Mouse (Mus musculus) mouse embryonic stem cell (cell line): ENCODE data around the gene Pltp.

Source experiments
- in situ Hi-C, 2 experiments: fragments of 300-500 bp; cut with MboI; formaldehyde crosslinking; loops; 1 replicate in 1 of 2; 3 replicates in 1 of 2; pipeline ENCODE4 v1.14.3; 2019 to 2020; ENCODE audit warnings: low sequenced_read_pairs in 2 of 2, low pct_unique_long_range_greater_than_20kb in 1 of 2, mixed read lengths in 1 of 2; ENCODE audit not compliant: unreplicated experiment in 1 of 2

Pltp gene

GRCm38 (mm10) chr2:164857101-164857821 is at the start of gene Pltp:
TSS of gene Pltp (minus strand) at chr2:164857711.
- in situ Hi-C loops: no loop called here

DNA sequence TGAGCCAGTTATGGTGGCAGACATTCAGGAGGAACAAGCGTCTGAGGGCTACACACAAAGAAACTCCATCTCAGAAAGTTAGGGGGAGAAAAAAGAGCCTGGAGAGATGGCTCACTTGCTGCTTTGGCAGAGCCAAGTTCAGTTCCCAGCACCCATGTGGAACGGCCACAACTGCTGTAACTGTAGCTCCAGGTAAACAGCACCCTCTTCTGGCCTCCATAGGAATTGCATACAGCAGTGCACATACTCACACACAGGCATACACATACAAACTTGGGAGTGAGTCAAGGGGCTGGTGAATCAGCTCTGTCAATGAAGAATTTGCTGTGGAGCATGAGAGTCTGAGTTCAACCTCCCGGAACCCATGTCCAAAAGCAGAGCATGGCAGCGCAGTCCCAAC is 48.6 kb upstream of the Pltp start:
- in situ Hi-C loops: no loop called here

DNA sequence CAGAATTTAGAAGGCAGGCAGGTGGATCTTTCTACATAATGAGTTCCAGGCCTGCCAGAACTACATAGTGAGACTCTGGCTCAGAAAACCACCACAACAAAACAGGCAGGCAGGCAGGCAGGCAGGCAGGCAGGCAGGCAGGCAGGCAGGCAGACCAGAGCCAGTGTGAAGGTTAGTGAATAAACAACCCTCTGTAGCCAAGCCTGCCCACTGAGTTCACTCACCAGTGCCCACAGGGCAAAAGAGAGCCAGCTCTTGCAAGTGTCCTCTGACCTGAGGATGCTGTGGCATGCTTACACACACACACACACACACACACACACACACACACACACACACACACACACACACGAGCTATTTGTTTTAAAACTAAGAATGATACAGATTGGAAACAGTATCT is 46.0 kb upstream of the Pltp start:
- in situ Hi-C loops: no loop called here

GRCm38 (mm10) chr2:164901380-164901779 is 43.9 kb upstream of the Pltp start:
- in situ Hi-C loops: no loop called here

- in situ Hi-C loops: loop anchor here in 1 of 2 experiments (10.0 kb wide), 1 partner anchor 55 kb away; no protein-coding TSS in a partner anchor
Observed at GRCm38 (mm10) chr2:164899723-164900459, 42.4 kb upstream of the Pltp start.

DNA sequence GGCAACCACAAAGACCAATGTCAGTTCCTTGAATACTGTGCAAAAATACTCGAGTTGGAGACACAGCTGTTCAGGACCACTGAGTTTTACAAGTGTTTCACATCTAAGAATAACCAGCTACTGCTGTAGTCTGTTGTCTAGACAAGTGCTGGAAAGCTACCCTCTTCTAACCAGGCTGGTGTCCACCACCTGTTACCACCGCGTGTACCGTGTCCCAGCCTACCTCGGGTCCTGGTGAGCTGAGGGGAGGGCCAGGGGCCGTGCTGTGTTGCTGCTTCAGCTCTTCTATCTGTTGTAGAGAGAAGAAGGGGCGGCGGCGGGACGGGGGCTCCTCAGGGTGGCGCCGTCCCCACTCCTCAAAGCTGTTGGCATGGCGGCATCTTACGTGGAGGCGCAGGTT is 41.5 kb upstream of the Pltp start:
- in situ Hi-C loops: loop anchor here in 1 of 2 experiments (10.0 kb wide), 1 partner anchor 54 kb away; no protein-coding TSS in a partner anchor

- in situ Hi-C loops: loop anchor here in 1 of 2 experiments (10.0 kb wide), 1 partner anchor 53 kb away; no protein-coding TSS in a partner anchor
Observed at GRCm38 (mm10) chr2:164898008-164898407, 40.5 kb upstream of the Pltp start.

DNA sequence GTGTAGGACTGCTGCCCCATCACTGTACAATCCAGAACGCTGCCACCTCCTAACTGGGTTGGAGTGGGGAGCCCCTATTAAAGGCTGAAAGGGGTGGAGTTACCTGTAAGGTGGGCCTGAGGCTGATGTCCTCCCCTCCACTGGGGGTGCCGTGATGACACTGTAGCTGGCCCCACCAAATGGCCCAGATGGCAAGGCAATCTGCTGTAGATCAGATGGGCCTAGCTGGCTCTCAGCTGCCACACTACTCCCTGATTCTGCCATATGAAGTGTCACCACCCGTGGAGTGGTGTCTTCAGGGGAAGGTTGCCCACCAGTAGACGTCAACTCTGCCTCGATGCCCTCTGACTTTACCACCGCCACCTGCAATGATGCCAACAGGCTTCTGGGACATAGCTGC is 38.4 kb upstream of the Pltp start:
- in situ Hi-C loops: loop anchor here in 1 of 2 experiments (10.0 kb wide), 1 partner anchor 51 kb away; no protein-coding TSS in a partner anchor

DNA sequence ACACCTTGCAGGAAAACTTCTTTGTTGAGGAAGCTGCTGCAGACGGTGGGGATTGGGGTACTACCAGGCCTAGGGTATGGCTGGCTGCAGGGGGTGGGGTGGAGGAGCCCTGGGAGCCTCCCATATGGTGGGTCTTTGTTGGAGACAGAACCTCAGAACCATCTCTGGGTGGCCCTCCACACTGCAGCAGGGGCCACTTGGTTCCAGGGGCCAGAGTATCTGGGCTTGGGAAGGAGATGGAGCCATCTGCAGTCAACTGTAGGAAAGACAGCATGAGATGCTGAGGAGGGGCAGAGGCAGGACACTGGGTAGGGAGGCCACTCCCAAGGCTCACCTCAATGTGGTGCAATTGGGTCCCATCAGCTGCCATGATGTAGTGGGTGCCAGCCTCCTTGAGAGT is 37.1 kb upstream of the Pltp start:
- in situ Hi-C loops: loop anchor here in 1 of 2 experiments (10.0 kb wide), 1 partner anchor 50 kb away; no protein-coding TSS in a partner anchor

GRCm38 (mm10) chr2:164894048-164894447 is 36.5 kb upstream of the Pltp start:
- in situ Hi-C loops: loop anchor here in 1 of 2 experiments (10.0 kb wide), 1 partner anchor 49 kb away; no protein-coding TSS in a partner anchor

DNA sequence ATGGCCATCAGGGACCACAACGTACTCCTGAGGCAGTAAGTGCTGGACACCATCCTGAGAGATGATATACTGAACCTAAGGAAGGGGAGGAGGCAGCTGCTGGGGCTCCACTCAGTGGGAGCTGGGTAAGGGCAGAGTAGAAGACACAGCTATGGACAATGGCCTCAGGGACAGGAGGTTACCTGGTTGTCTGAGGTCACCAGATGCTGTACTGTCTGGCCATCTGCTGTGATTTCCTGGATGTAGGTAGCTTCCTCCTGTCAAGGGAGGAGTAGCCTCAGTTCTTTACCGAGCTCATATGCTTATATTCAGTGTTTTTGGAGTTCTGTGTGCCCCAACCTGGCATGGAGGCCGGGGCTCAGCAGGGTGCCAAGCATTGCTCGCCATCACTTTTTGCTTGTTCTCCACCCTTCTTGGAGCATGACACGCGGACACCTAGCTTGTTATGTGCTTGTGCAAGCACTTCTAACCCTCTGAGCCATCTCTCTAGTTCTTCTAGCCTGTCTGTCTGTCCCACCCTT is 35.2 kb upstream of the Pltp start:
- in situ Hi-C loops: loop anchor here in 1 of 2 experiments (10.0 kb wide), 1 partner anchor 48 kb away; no protein-coding TSS in a partner anchor

DNA sequence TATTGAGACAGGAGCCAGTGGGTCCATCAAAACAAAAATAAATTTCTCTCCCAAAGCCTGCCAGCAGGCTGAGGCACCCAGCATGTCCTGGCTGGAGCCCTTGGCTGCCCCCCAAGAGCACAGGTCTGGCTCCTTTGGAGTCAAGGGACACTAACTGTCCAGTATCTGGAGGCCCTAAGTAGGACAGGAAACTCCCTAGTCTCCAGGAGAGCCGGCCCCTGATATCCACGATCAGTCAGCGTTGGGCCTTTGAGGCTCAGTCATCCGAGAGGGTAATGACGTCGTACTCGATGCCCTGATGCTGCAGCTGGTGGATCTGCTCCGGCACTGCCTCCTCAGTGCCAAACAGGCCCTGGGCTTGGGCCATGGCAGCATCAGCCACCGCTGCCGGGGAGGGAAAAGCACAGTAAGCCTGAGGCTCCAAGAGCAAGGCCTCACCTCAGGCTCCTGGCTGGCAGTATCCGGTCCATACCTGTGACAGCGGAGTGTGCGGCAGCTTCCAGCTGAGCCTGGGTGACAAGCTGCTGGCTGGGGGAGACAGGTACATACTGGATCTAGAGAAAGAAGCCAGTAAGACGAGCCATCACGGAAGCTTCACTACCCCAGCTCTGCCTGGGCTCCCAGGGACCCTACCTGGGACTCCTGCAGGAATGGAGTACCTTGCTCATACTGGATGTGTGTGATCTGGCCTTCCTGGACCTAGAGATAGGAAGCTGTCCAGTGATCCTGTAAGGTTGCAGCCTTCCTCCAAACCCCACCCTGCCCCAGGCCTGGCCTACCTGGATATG is 34.6 kb upstream of the Pltp start:
- in situ Hi-C loops: loop anchor here in 1 of 2 experiments (10.0 kb wide), 1 partner anchor 47 kb away; no protein-coding TSS in a partner anchor

DNA sequence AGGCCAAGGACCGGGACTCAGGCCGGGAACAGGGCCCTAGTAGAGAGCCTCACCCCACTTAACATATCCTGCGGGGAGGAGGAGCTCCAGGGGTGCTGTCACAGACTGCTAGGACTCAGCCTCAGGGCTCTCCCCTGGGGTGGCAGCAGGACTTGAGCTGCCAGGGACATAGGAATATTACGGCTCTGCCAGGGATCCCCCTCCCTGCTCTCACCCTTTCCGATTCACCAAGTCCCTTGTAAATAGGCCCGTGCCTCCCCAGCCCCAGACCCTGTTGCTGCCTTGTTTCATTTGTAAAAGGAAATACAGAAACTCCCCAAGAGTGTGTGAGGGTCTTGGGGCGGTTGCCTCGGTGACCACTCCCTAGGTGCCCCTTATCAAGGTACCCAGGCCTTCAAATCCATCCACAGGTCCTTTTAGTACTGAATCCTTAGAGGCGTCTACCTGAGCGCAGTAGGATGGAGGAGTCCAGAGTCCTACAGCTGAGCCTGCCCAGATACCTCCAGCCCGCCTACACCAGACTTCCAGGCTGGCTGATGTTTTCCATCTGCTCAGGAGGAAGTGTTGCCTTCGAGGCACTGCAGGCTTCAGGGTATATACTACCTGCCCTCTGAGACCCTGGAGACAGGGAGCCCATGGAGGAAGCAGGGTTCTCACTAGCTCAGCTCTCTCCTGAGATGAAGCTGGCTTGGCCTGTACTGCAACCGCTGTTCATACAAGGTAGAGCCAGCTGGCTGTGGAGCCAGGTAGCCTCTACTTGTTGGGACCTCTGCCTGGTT is 33.7 kb upstream of the Pltp start:
- in situ Hi-C loops: loop anchor here in 1 of 2 experiments (10.0 kb wide), 1 partner anchor 46 kb away; no protein-coding TSS in a partner anchor

- in situ Hi-C loops: loop anchor here in 1 of 2 experiments (10.0 kb wide), 1 partner anchor 46 kb away; no protein-coding TSS in a partner anchor
Observed at GRCm38 (mm10) chr2:164890411-164891049, 33.0 kb upstream of the Pltp start.

DNA sequence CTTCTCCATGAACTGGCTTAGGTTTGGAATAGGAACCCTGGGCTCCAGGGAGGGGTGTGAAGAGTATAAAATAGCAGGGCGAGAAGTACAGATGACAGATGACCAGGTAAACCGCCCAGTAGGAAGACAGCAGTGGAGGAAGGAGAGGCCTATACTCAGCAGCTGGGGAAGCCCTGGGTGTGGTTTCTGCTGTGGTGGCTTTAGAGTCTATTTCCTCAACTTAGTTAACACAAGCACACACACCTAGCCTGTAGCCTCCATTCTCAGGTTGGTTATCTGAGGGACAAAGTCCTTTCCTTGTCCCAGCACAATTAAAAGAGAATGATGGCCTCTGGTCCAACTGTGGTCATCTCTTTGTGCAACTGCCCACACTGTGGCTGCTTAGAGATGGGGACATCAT is 32.4 kb upstream of the Pltp start:
- in situ Hi-C loops: loop anchor here in 1 of 2 experiments (10.0 kb wide), 1 partner anchor 45 kb away; no protein-coding TSS in a partner anchor

GRCm38 (mm10) chr2:164888996-164889395 is 31.5 kb upstream of the Pltp start:
- in situ Hi-C loops: no loop called here

- in situ Hi-C loops: no loop called here
Observed at GRCm38 (mm10) chr2:164886617-164887016, 29.1 kb upstream of the Pltp start.
